Mouse (Mus musculus) layer of hippocampus, postnatal 14 days (tissue): ENCODE results near the gene Rimbp3. TPM values are rescaled to one million over a fixed set of nuclear protein-coding genes. Genes with fewer than 3 reads are reported as not detected.
A peak's percentile ranks its signal among the peaks of the same experiment; 100 is the strongest.
"Not testable (repeated sequence)": the region's sequence is repeated elsewhere in the genome, so short reads cannot be mapped to it uniquely, and the experiment has no call there.

ENCODE experiments used
- DNase-seq, 2 experiments: peaks; one replicate each; pipeline ENCODE4 v3.0.0; 2021 to 2022; ENCODE audit warnings: low spot score in 2 of 2, mixed read lengths in 1 of 2
- total RNA-seq, 2 experiments: library from RNA; stranded (reverse); gene quantifications; 2 replicates each; pipeline ENCODE4 v1.2.3; 2021

The Rimbp3 gene
- total RNA-seq, 2 experiments from 2014 or later: 2.5 to 3.1 TPM

DNA sequence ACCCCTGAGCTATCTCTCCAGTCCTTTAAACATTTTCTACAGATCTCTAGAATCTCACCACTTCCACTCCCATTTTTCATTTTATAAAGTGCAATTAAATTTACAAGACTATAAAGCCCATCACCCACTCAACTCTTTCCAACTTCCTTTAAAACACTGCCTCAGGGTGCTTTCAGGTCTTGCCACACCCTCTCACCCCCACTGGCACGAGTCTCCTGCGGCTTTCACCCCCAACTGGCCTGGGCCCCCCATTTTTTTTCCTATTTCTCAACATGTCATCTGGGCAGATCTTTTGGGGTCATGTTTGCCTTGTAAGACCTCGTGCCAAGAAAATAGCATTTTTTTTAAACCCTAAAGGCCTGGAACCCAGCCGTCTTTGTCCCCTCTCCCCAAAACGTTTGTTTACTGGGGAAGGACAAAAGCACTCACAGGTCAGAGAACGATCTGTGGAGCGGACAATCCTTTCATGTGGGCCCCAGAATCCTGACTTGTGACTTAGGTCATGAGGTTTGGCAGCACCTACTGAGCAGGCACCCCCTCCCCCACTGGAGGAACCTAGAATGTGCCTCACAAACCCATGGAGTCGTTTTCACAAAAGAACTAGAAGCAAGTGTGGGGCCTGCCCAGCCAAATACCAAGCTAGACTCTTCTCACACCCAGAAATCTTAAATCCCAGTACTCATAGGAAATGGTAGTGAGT is 8.7 kb downstream of the Rimbp3 start:
- DNase-seq: no peak

DNA sequence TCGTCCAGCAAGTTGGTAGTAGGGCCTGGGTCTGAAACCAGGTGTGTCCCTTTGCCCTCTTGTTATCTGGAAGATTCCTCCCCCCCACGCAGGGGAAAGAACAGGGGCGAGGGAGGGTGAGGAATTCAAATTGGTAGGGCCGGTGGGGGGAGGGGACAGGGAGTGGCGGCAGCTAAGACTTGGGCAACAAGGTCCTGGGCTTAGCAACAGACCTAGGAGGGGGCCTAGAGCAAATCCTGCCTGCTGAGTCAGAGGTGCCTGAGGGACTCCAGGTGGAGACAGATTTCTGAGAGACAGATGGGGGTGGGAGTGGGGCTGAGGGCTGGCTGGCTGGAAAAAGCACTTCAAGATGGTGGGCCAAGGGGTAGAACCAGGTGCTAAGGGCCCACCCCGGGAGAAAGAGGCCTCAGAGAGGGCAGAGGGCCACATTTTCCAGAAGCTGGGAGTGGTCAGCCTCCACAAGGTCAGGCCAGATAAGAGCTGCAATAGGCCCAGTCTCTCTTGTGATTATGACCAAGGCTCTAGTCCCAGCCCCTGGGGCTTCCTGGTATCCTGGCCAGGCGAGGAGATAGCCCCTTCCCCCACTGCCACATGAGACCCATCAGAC is 11.8 kb downstream of the Rimbp3 start:
- no peak for DNase-seq

DNA sequence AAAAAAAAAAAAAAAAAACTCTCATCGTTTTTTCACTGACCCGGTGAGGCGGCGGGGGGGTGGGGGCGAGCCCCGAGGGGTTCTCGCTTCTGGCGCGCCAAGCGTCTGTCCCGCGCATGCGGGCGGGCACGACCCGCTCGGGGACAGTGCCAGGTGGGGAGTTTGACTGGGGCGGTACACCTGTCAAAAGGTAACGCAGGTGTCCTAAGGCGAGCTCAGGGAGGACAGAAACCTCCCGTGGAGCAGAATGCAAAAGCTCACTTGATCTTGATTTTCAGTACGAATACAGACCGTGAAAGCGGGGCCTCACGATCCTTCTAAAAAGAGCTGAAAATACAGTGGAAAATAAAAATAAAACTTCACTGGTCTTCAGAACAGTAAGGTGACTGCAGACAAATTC is 13.8 kb downstream of the Rimbp3 start:
- DNase-seq: peak; percentile 91 to 95

DNA sequence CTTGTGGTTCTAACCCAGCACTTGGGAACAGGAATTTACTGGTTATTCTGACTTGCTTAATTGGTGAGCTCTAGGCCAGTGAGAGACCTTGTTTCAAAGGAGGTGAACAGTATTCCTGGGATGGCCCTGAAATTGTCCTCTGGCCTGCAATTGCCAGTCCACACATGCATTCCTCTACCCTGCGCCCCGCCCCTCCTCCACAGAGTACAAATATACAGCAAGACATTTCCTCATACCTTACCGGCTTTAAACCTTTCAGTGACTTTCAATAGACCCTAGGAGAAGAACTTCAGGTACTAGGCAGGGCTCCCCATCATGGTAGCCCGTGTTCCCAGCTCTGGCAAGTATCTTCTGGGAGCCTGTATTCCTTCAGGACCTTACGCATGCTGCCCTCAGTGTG is 17.2 kb downstream of the Rimbp3 start:
- DNase-seq: no peak

DNA sequence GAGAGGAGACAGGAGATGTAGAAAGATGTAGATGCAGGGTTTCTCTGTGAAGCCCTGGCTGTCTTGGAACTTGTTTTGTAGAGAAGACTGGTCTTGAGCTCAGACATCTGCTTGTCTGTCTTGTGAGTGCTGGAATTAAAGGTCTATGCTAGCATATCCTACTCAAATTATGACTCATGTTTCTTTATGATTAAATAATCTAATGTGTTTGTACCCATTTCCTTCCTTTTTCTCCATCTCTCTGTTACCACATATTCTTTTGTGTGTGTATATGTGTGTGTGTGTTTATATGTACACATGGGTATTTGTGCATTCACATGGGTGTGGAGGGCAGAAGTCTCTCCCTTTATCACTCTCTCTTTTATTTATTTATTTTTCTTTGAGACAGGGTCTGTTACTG is 18.1 kb downstream of the Rimbp3 start:
- no peak for DNase-seq

DNA sequence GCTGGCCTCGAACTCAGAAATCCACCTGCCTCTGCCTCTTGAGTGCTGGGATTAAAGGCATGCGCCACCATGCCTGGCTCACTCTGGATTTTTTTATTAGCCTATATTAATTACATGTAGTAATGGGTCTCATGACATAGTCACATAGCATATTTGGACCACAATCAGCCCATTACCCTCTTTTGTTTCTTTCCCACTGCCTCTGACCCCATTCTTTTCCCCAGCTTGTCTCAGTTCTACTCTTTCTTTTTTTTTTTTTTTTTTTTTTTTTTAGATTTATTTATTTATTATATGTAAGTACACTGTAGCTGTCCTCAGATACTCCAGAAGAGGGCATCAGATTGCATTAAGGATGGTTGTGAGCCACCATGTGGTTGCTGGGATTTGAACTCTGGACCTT is 23.1 kb downstream of the Rimbp3 start:
- DNase-seq: not testable (repeated sequence)

DNA sequence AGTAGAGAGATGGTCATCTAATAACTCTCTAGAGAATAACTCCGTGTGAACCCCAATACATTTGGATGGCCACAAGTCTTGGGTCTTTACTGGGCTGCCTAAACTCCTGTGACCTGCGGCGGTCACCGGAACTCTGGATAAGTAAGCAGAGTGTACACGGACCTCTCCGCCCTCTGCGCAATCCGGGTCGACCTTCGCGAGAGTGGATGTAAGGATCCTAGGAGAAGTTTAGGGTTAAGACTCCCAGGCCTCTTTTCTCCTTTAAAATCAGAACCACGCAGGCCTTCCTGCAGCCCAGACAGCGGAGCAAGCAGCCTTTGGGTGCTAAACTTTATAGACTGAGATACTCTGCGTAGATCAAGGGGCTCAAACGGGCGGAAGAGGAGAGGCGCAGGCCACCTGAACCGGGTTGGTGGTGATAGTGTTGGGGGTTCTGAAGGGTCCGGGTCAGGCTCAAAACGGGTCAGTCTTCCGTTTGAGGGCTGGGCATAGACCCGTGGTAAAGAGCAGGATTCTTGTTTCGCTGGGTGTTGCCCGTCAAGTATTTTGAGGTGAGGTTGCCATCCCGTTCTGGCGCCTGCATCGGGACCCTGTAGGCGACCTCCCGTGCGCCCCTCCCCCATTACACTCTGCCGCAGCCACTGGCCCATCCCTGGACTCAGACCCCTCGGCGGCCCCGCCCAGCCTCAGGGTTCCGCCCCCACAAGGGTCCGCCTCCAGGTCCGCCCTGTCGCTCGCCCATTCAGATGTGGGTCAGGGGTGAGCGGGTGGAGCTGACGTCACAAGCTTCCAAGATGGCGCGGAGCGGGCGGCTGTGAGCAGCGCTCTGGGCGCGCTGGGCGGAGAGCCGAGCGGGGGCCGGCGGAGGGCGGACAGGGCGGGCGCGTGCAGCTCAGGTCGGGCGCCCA is 24.6 kb downstream of the Rimbp3 start, which contains the start of gene Hic2:
Gene Hic2 (plus strand): TSS at position 779 of the 908 bp plus-strand sequence.
- DNase-seq: peak; percentile 88 to 94

DNA sequence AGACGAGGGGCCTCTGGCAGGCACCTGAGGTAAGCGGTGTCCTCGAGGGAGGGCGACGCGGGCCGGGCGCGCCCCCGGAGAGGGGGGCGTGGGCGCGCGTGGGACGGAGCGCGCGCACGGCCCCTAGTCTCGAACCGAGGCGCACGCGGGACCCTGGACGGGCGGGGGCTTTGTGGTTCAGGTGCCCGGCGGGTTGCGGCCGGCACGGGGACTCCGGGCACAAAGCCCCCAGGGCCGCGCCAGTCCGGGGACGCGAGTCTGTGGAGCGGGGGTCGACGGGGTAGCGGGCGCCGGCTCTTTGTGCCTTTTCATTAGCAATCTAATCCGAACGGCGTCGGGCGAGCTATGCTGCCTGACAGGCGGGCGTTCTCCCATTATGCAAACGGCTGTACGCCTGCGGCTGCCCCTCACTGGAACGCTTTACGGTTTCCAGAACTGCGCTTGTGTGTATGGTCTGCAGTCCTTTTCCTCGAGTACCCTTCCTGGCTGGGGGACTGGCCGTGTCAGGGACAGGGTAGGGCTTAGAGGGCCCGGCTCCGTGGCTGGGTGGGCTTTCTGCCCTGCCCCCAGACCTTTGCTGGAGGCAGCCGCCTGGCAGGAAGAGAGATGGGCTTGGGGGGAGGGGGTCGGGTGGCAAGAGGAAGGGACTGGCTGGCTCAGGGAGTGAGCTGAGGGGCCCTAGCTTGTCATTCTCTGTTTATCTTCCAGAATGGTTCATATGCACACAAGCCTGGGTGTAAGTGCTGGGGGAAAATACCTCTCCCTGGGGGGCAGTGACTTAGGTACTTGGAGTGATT is 25.5 kb downstream of the Rimbp3 start:
- DNase-seq: peak; percentile 43 to 55

DNA sequence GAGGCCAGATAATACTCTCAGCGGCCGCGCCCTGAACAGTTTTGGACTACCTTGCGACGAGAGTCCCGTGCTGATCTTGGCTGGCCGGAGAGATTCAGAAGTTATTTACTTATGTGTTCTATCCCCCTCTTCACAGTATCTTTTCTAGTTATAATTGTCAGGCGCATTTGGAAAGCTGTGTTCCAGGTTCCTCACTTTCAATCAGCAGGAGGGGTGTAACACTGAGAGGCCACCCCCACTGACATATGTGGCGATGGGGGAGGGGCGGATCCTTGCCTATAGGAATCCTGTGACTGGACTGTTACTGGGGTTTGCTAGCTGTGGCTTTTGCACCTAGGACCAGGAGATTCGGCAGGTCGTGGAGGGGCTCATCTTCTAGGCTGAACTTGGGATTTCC is 26.1 kb downstream of the Rimbp3 start:
- DNase-seq: no peak

DNA sequence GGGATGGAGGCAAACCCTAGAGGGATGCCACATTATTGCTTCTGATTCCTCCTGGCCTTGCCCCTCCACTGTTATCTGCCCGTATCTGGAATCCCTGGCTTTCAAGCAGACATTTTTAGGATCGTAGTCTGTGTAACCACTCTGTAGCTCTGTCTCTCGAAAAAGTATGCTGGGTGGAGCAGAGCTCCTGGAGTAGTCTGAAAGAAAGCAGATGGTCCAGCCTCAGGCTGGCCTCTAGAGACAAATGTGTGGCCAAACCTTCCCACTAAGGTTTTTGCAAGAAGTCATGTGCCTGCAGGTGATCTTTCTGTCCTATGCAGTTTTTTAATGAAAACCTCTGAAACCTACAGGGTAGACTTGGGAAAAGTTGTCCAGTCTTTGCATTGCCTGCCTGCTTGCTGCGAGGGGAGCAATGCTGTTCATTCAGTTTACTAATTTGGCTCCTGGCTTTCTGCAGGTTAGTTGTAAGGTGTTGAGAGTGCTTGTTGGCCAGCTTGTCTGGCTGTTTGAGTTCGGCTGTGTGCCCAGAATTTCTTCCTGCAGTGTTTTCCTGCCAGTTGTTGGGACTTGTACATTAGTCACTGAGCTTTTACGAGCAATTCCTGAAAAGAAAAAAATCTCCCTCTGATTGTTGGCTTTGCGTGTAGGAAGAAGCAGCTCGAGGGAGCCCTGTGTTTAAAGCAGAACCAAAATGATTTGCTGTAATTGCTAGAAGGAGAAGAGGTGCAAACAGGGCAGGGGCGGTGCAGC is 26.7 kb downstream of the Rimbp3 start:
- peak in 1 of 2 experiments; percentile 34 for DNase-seq

DNA sequence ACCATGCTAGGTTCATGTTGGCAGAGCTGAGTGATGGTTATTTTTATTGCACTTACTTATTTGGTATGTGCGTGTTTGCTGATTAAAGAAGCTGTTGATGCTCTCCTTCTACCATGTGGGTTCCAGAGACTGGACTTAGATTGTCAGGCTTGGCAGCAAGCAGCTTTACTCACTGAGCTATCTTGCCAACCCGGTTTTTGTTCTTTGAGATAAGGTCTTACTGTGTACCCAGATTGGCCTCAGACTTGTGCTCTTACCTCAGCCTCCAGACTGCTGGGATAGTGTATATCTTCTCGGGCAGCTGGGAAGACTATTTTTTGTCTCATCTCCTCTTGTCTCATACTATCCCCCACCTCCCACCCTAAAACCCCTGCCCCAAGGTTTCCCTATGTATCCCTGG is 29.2 kb downstream of the Rimbp3 start:
- no peak for DNase-seq

DNA sequence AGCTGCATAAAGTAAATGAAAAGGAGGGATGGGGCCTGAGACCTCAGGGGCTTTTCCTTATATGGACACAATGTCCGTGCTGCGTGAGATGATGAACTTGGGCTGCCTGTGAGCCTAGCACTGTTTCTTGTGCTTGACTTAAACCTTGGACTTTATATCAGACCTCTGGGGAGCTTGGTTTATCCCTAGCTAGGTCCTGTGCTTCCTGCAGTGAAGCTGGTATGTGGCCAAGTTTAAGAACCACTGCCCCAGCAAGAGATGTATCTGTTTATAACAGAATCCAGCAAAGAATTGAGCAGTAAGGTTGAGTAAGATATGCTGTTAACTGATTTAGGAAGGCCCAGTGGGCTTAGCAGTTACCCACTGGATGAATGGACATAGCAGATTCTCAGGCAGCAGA is 31.0 kb downstream of the Rimbp3 start:
- DNase-seq: no peak

DNA sequence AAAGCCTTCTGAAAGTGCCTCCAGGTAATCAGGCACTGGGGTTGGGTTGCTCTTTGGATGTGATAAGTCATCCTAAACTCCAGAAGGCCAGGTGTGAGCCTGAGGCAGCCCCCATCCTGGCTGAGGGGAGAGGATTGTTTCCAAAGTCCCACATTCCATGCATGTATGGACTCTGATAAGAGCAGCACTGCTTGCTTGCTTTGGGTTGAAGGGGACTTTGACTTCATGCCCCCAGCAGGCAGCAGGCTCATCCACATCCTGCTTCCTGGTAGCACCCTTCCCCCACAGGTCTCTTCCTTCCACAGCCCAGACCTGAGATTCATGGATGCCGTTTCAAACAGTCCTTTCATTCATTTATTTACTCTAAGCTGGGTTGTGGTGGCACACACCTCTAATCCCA is 35.3 kb downstream of the Rimbp3 start:
- DNase-seq: no peak

DNA sequence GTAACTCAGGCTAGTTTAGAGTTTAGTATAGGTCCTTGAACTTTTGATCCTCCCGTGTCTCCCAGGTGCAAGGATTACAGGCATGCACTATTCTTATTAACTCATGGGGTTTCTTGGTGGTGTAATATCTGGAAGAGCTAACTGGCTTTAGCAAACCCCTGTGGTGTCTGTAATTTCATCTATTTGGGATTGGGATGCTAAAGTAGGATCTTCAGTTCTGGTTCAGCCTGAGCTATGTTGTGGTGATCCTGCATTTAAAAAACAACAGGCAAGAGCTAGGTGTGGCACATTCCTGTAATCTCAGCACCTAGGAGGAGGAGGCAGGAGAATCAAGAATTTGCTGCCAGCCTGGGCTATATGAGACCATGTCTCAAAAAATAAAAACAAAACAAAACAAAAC is 36.6 kb downstream of the Rimbp3 start:
- no peak for DNase-seq

DNA sequence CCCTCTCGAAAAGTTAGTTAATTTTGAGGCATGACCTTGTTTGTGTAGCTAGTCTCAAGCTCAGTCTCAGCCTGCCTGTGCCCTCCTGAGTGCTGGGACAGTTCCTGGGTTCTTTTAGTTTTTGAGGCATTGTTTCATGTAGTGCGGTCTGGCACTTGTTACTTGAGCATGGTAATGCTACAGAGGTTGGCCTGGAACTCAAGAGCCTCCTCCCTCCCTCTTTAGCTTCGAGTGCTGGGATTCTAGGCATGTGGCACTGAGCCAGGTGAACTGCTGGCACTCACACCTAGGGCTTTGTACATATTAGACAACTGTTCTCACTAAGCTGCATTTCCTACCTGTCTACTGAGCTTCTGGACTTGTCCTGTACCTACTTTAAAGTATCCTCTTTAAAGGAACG is 39.3 kb downstream of the Rimbp3 start:
- no peak for DNase-seq

DNA sequence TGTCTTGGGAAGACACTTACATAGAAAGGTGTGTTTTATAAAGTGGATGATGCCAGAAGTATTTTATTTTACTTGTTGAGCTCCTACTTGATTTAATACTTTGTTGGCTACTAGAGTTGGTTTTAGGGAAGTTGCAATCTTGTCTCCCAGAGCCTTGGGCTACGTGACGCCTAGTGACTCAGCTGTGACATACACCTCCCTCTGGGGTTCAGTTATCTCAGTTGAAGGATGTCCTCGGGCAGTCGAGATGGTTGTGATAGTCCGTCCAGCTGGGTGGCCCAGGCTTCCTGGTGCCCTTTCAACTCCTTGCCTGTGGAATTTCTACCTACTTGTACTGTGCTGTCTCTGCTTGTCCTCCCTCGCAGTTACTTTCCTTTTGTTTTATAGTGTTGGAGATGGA is 40.7 kb downstream of the Rimbp3 start:
- DNase-seq: no peak

DNA sequence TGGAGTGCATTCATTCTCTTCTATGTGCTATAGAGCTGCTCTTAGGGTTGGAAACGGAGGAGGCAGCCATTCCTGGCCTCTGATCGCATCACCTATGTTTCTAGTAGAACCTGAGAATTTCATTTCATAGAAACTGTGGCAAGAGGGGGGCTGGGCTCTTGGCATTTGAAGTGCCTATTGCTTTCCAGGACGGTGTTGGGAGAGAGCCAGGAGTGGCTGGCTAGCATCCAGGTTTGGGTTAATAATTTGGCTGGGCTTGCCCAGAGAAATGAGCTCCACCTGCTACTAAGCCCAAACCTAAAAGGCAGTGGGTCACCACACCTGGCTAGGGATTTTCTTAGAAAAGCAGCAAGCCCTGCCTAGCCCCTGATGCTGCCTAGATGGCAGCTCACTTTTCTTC is 43.1 kb downstream of the Rimbp3 start:
- peak; percentile 33 to 34 for DNase-seq

DNA sequence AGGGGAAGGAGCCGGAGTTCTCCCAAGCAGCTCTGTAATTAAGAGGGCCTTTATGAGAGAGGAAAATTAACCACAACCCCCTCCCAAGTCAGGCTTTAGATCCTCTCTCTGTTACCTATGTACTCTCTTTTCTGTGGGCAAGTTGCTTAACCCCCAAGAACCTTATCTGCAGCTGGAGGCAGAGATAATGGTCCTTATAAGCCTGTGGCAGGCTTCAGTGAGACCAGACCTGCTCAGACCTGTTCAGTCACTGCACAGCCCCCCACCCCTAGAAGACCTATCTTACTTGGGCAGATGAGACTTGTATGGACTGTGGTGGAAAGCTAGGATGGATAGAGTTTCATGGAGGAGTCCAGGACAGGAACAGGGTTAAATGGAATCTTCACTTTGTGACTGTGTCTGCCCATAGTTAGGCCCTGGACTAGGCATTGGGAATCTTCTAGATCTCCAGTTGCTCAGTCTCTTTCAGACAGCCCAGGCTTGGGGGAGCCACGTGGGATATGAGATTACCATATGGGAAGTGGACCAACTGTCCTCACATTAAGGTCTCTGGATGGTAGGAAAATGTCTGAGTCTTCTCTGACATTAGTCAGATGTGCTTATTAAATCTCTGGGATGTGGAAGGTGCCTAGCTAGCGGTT is 43.8 kb downstream of the Rimbp3 start:
- no peak for DNase-seq

DNA sequence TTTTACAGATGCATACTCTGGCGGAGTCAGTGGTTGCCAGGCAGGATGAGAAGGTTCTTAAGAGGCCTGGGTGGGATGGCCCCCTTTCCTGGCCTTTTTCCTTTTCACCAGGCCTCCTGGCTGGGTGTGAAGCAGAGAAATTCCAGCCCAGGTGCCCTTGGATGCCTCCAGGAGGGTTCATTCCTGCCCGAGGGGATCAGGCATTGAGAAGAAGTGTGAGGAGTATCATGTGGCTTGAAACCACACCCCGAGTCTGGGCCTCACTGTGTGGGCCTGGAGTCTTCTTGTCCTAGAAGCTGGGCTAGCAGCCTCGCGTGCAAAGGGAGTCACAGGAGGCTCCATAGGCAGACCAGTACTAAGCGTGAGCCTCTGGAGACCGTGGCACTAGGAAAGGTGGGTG is 44.4 kb downstream of the Rimbp3 start:
- no peak for DNase-seq

DNA sequence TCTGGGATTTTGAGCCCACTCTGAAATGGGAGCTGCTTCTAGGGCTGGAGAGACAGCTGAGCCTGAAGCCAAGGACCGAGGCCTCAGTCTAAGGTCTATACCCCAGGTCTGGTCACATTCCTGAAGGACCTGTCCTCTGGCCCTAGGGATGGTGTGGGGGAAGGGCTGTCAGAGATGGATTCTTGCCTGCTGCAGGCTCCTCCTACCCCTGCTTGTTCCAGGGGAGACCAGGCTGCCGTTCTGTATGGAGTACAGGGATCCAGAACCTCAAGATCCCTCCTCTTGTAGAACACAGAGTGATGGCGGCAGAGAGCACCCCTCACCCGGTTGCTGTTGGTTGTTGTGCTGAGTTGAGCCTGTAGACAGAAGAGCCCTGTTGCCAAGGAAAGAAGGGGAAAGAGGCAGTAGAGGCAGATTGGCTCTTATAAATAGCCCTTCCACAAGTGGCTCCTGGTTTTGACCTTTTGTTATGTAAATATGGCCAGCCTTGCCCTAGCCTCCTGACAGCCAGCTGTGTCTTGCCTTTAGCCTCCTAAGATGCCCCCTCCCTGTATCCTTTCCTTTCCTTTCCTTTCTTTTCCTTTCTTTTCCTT is 45.7 kb downstream of the Rimbp3 start:
- no peak for DNase-seq
